Mouse (Mus musculus) Muller cell, postnatal 12 days (primary cell): ENCODE data around the gene Apbb2.
A peak's percentile ranks its signal among the peaks of the same experiment; 100 is the strongest.

Experiments
- DNase-seq: peaks from one replicate; pipeline ENCODE4 v3.0.0-alpha.2; 2015; ENCODE audit errors: inconsistent ontology term

The Apbb2 gene

DNA sequence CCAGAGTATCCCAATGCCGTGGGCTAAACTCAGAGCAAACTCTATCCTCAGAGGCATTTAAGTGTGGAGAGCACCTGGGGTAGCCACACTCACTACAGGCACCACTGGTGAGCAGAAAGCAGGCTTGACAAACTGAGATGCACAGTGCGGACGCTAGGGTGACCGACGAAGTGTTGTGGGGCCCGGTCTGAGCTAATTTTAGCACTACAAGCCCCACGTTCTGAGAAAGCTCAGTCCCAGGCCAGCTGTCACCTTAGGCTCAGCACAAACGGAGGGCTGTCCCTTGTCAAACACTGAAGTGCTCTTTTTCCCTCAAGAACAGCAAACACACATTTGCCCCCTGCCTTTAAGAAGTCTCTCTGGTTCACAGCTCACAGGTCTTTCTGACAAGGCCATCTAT lies 201.3 kb downstream of the Apbb2 start:
- no peak for DNase-seq

DNA sequence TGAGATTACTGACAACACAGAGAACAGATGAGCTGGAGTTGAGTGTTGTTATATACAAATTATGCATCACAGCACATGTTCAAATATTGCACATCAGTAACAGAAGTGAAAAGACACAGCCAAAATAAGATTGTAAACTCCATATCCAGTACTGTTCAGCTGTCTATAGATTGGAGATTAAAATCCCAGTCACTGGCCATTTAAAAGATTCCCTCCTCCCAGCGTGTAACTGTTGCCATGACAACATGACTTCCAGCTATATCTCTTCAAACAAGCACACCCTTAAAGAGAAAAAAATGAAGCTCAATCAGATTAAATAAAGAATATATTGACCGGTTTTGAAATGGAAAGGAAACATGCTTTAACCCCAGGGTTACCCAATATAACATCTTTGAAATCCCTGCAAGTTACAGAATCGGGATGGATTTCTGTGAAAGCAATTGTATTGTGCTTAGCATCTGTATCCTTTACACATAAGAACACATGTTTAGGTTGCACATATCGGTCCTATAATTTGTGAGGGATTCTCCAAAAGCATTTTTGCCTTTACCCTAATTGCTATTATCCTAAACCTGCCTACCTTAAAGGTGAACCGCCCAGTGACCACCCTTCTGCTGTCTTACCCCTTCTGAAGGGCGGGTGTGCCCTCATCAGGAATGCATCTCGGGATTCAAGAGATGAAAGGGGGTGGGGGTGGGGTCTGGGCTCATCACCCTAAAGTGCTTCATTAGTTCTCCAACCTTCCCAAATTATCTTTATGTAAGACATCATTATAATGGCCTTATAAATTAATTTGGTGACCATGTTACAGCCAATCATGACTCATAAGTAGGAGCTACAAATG lies 202.7 kb downstream of the Apbb2 start:
- DNase-seq = no peak

DNA sequence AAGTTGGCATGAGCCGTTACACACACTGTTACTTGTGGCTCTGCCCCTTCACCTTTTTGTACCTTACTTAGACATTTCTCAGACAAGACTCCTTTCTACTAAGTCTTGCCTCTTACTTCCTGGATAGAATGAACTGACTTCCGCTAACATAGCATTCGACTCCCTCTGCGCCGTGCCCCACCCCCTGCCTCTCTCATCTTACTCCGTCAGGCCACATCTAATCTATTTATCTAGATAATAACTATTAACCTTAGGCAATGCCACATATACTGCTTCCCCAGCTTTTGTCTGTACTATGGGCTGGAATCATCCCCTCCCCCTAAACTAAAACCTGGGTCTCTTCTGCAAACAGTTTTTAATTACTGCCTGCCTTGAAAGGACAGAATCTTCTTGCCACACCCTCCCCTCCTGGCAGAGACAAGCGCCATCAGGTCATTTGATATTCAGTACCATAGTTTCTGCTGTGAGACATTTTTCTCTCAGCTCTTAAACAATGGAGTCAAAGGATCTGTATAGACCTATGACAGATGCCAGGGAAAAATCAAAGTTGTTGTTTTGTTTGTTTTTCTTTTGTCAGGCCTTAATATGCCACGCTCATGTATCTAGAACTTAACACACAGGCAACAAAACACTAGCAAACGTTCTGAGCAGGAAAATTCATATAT lies 203.4 kb downstream of the Apbb2 start:
- DNase-seq = no peak

DNA sequence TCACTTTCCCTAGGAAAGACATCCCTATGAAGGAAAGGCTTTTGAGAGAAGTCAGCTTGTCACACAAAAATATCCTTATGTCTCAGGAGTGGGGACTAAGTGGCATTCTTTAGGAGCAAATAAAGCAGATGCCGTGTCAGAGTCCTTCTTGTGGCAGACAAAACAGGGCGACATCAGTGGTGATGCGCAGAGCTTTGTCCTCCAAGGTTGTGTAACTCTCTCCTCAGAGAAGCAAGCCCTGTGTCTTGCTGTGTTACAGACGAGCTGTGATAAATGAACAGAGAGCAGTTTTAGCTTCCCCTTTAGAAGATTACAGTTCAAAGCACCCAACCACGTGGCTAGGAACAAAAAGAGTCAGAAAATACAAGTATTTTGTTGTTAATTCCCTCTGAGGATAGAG lies 205.2 kb downstream of the Apbb2 start:
- DNase-seq = no peak

DNA sequence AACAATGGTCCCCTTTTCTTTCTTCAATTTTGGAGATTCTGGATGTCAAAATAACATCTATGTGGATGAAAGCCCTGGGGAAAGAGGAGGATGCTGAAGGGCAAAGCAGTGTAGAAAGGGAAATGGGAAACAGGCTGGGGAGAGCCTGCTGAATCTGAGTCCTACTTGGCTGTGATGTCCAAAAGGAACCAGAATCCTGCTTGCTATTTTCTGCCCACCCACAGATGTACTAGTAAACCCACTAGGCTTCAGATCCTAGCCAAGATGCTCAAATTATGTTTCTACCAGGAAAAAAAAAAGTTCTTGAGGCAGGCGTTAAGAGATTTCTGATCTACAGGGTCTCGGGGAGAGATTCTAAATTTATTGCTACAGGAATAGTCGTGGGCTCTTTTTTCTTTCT lies 205.8 kb downstream of the Apbb2 start:
- DNase-seq = no peak

DNA sequence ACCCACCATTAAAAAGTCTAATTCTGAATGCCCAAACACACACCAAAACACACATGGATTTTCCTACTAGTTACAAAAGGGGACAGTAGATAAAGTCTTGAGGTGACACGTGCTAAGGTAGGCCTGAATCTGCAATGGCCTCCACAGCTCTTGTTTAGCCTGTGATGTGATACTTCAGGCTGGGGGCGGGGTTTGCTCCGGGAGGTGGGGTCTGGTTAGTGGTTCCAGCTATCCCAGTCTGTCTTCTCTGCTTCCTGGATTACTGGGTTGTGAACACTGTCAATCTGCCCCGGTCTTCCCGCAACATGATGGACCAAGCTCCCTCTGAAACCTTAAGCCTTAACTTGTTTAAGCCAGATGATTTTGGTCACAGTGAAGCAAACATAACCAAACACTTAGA lies 210.0 kb downstream of the Apbb2 start:
- DNase-seq = no peak

DNA sequence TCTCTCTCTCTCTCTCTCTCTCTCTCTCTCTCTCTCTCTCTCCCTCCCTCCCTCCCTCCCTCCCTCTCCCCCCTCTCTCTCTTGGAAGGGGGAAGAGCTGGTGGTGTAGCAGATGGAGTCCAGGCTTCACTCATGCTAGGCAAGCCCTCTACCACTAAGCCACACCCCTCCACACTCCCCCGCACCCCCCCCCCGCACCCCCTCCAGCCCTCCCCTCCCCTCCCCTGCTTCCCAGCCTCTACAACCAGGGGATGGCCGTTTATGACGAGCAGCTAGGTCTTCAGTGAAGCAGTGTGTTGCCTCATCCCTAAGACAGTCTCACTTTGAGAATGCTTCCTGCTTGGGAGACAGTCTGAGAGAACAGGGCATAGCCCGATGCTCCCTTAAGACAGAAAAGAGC lies 210.6 kb downstream of the Apbb2 start:
- DNase-seq = no peak

DNA sequence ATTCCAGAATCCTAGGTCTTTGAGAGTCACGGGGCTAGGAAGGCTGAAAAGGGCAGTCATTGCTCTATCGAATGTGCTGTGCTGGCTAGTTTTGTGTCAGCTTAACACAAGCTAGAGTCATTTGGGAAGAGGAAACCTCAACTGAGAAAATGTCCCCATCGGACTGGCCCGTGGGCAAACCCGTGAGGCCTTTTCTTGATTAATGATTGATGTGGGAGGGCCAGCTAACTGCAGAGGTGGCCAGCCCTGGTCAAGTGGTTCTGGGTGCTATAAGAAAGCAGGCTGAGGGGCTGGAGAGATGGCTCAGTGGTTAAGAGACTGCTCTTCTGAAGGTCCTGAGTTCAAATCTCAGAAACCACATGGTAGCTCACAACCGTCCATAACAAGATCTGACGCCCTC lies 212.2 kb downstream of the Apbb2 start:
- DNase-seq = no peak

DNA sequence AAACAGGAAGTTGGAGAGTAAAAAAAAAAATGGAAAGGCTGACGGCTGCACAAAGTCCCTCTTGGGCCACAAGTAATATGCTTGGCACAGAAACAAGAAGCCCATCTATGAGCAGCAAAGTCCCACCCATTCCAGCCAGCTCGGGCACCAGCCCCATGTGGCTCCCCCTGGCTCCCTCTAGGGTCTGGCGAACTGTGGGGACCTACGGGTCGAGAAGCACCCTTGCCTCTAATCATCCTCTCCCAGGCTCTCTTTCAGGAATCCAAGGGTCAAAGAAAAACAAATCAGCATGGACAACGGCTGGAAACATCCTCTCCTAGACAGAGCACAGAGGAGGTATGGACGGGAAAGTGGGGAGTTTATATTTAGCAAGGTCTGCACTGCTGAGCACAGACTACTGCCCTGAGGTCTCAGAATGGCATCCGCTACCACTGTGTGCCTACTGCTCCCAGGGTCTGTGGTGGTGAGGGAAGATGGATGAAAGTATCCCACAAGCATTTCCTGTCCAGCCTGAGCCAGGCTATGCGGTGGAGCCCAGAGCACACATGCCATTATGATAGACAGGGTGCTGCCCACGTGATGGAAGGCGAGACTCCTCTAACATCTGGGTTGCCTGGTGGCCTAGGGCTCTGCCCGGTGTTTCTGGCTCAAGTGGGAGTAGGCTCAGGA lies 212.7 kb downstream of the Apbb2 start:
- DNase-seq = no peak

DNA sequence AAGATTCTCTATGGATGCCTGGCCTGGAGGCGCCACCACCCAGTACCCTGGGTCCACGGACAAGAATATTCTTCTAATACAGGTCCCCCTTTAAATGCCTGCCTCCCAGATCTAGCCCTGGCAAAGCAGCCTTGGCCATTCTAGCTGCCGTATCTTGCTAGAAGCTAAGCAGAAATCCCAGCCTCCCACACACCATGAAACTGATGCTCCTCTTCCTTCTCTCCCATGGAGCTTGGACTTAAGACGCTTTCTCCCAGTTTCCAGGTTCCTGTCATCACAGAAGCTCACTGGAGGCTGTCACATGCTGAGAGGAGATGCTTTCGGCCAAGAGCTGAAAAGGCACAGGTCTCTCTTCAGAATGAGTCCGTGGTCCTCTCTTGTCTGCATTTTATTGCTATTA lies 213.3 kb downstream of the Apbb2 start:
- DNase-seq = no peak

DNA sequence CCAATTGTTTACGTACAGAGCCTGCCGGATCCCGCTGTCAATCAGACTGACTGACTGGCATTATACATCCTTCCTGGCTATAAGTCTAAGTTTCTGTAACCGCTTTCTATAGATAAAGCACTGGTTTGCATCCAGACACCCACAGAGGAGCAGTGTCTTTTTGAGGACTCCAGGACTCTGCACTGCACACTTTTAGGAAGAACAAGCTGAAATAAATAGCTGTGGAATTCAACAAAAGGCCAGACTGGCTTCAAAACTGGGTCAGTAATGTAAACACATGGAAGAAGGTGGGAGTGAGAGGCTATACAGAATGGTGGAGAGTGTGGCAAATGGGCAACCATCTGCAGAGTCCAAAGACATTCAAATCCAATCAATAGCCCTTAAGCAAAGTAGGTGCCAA lies 218.0 kb downstream of the Apbb2 start:
- no peak for DNase-seq

DNA sequence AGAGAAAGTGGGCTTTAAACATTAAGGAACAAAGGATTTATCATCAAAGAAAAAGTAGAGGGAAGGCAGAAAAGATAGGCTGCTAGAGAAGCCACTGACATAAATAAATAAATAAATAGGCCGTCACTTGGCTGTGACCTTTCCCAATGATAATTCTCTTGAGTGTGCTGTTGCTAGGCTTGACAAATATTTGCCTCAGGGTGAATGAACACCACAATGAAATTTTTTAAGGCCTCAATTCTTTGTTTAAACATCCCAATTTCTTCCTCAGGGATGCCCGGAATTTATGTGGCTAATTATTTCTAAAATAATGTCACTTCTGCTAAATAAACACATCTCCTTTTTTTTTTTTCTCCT lies 219.3 kb downstream of the Apbb2 start:
- DNase-seq = peak; percentile 57

DNA sequence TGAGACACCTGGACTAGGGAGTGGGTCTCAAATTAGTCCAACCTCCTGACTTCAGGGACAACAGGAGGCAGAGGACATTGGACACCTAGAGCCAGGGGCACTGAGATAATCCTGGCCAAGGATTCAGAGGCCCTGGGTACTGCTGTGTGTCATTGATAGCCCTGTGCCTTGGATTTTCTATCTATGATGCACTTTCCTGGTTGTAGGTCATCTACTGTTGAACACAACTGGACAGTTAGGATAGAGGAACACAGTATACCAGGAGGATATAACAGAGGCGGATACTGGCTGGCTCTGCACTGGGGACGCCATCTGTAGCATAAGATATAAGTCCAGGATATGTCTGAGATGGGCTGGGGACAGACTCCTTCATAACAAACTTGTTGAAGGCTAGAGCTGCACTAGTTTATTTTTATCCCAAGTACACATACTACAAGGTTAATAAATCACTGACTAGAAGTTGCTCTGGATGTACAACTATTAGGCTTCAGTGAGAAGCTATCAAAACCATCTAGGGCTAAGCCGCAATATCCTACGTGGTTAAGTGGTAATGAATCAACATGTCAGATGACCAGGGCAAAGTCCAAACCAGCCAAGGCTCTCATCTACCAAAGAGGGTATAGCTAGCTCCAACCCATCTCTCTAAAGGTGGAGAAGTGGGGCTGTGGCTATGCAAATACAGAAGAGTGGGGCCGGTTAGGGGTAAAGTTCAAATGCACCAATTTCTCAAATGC lies 219.9 kb downstream of the Apbb2 start:
- no peak for DNase-seq

DNA sequence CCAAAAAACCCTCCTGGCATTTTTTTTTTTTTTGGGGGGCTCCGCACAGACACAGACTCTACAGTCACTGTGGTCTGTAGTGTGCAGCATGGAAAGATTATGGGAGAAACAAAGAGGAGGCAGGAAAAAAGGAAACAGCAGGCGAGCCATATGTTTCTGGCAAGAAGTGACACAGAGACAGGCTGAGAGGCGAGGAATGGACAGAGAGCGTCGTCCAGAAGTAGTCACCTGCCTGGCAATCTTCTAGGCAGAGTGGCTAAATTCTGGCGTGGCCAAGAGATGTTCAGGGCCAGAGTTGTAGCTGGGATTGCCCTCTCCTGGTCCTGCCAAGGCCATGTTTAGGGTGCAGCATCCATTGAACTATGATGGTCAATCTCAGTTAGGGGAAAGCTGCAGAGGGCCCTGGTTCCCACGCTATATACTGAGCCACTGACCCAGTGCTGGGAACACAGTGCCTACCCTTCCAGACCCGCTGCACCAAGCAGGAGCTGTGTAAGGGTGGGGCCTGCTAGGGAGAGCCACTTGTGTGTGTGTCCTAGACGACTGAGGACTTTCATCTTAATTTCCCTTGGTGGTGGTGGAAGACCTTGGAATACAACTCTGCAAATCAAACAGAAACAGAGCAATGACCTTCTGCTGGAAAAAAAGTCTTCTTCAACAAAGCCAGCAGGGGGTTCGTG lies 224.7 kb downstream of the Apbb2 start:
- no peak for DNase-seq

DNA sequence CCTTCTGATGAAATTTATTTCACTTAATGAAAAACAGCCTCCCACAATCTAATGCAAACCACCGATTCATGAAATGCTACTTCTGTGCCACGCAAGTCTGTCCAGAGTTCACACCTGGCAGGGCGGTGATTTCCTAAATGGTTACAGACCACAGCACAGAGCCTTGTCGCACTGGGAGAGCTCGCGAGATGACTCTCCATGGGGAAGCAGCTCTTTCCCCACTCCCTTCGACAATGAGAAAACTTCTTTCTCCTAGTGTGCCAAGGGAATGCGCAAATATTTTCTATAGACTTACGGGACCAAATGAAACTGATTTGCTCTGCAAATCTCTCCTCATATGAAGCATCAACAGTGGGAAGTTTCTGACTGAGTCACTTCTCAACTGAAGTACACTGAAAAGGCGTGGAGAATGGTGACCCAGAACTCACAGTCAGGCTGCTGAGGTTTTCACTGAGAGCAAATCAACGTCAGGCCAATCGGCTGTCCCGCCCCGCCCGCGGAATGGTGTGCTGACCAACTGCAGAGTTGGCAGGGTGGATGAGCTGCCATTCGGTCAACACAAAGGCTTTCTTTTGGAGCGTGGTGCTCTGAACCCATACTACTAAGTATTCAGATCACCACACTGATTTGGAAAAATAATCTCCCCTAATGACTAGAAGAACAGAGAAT lies 225.6 kb downstream of the Apbb2 start:
- DNase-seq = peak; percentile 88

DNA sequence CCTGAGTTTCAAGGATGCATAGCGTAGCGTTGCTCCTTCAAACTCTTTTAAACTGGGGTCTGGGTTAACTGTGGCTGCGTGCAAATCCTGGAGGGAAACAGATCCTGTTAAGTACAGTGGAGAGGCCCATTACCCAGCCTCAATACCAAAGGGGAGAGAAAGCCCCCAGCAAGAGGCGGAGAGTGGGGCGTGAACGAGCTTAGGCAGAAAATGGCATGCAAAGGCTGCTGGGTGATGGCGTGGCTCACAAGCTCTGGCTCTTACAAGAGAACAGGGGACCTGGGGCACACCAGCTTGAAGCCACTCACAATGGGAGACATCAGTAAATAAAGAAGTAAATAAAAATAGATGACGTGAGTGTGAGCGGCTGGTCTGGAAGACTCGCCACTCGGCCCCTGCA lies 226.8 kb downstream of the Apbb2 start:
- DNase-seq = no peak

DNA sequence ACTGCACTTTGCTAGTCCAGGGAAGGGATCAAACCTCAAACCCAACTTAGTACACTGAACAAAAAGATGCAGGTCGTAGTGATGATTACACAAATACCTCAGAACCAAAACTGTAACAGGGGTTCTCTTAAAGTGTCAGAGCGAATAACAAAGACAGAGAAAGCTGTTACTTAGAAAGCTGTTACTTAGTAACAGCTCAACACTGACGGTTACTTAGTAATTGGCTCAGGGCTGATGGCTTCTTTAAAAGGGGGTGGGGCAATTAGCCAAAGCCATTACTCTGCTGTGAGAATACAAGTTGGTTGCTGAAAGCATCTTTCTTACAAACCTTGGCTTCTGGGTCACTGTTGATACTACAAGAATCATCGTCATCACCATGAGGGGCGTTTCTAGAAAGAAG lies 227.3 kb downstream of the Apbb2 start:
- DNase-seq = no peak

DNA sequence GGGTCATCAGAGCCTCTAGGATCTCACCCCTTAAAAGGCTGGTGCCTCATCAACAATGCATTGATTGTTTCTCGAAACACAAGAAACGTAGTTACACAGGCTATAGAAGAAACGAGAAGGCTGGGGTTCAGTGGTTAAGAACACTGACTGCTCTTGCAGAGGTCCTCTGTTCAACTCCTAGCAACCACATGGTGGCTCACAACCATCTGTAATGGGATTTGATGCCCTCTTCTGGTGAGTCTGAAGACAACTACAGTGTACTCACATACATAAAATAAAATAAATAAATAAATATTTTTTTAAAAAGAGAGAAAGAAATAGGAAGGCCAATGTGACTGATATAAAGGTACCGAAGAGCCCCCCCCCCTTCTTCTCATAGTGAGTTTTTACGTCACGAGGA lies 228.0 kb downstream of the Apbb2 start:
- no peak for DNase-seq

DNA sequence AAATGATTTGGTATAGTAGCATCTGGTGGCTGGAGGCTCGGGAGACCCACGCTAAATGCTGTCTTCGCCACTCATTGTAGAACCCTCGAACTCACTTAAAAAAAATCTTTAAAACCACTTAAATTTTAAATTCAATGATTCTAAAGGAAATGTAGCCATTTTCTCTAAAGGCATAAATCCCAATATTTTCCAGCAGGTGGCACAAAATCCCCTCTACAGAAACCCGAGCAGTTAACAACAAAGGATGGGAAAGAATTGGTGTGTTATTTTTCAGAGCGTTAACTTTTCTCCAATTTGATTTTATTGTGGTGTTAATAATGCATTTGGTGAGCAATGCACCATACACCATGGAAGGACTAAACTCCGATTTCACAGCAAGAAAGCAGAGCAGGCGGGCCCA lies 231.1 kb downstream of the Apbb2 start:
- no peak for DNase-seq

DNA sequence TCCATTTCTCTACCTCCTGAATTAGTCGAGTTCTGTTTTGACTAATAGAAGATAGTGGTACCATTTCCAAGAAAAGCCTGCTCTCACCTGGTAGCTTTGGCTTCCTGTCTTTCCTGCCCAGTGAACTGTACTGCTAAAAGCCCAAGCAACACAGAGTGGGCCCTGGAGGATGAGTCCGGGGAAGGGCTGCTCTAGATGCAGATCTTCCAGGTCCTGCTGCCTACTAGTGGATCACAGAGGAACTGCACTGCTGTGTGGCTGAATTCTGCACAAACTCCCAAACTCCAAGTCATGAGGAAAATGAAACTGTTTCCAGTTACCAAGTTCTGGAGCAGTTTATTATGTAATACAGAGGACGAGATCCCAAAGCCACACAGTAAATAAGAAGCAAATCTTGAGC lies 232.9 kb downstream of the Apbb2 start:
- DNase-seq = peak; percentile 64

DNA sequence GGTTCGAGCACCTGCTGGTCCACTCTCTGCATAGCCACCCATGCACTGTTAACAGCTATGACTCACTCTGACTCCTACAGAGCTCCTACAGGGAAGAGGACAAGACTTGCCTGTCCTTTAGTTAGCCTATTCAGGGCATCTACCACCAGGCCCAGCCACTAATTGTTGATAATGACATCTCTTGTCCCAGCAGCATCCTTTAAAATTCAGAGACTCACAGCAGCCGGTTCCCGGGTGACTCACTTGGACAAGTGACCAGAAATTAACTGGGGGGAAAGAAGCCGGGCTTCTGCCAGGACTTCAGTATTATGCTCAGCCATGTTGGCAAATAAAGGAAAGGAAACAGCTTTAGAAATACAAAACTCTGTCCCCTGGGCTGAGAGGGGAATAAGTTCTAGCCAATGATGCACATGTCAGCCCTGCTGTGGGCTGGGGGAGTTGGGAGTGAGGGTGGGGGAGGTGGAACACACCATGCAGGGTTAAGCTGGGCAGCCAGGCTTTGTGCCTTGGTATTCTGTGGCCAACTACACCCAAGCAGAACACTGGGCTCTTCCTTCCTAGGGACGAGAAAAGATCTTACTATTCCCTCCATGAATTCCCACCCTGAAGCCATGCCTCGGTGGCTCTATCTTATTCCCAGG lies 233.7 kb downstream of the Apbb2 start:
- peak; percentile 92 for DNase-seq
